Mouse (Mus musculus) heart, adult 2 months (tissue): ENCODE measurements around the gene Gstp2.
A peak's percentile ranks its signal among the peaks of the same experiment; 100 is the strongest.

Experiments
- CTCF ChIP-seq: fragments of 200-600 bp; IDR thresholded peaks from 2 replicates; pipeline ENCODE4 v1.8.1; 2022; ENCODE audit warnings: antibody characterized with exemption, mild to moderate bottlenecking, moderate library complexity
- POLR2A ChIP-seq: fragments of 200-500 bp; IDR thresholded peaks from 2 replicates; pipeline ENCODE4 v1.6.1; 2011; ENCODE audit warnings: mild to moderate bottlenecking, low read depth, low read length, control low read depth; ENCODE audit not compliant: insufficient read depth

DNA sequence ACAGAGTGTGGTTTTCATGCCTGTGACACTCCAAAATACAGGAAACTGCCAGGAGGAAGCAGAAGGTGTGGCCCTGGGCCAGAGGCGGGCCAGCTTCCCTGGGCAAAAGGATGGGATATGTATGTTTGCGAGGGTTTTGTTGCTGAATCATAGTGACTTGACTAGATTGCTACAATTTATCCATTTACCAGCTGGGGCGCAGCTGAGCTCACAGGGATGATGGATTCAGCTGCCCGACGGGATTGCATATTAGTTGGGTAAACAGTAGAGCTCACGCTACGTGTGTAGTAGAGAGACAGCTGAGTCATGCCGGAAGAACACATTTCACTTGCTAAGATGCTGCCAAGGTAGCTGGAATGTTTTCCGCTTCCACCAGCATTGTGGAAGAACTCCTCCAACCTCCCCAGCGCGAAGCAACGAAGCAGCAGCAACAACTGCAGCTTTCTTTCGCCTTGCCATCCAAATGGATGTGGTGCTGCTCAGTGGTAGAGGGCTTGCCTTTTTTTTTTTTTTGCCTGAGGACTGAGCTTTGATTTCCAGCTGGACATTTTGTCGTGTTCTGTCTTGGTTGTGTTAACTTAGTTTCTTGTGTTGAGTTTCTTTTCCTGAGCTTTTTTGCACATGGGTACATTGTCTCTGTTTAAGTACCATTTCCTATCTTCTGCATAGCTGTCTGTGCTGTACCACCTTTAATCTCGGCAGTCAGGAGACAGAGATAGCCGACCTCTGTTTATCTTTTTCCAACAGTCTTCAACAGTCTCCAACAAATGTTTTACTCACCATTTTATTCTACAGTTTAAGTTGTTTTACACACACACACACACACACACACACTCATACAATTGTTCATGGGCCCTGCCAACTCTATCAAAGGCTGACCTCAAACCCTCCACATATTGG, at the start of gene Gstp2:
- peak; percentile 77 for TF ChIP-seq CTCF
- TF ChIP-seq POLR2A: 0 out of 2 replicates have a peak, but pooled peaks have one; percentile 34
